Mouse (Mus musculus) intestine, embryonic 16.5 days (tissue): ENCODE data around the gene Ints1. TPM values are rescaled to one million over a fixed set of nuclear protein-coding genes. Genes with fewer than 3 reads are reported as not detected.

Source experiments
- ATAC-seq: fragments of 200-750 bp; cut with Nextera tagmentation; 2 replicates; pipeline ENCODE4 v1.8.0; 2017; ENCODE audit warnings: moderate TSS enrichment, moderate library complexity
- H3K27ac ChIP-seq: fragments of 300-500 bp; sonication (generic); 2 replicates; pipeline ENCODE4 v1.5.1; 2014; ENCODE audit warnings: mild to moderate bottlenecking, low read length
- H3K27me3 ChIP-seq: fragments of 300-500 bp; sonication (generic); replicated peaks from 2 replicates; pipeline ENCODE4 v1.6.1; 2014; ENCODE audit warnings: low read length, control low read depth, mixed read lengths; ENCODE audit not compliant: control insufficient read depth, insufficient read depth
- H3K36me3 ChIP-seq: fragments of 300-500 bp; sonication (generic); 2 replicates; pipeline ENCODE4 v1.6.1; 2014; ENCODE audit warnings: low read length, control low read depth; ENCODE audit not compliant: control insufficient read depth, insufficient read depth
- H3K4me1 ChIP-seq: fragments of 300-500 bp; sonication (generic); 2 replicates; pipeline ENCODE4 v1.6.1; 2014; ENCODE audit warnings: low read length, control low read depth, mixed read lengths; ENCODE audit not compliant: control insufficient read depth, insufficient read depth
- H3K4me2 ChIP-seq: fragments of 300-500 bp; sonication (generic); 2 replicates; pipeline ENCODE4 v1.6.1; 2014; ENCODE audit warnings: low read depth, low read length, control low read depth
- H3K4me3 ChIP-seq: fragments of 300-500 bp; sonication (generic); 2 replicates; pipeline ENCODE4 v1.5.1; 2014; ENCODE audit warnings: mild to moderate bottlenecking, low read length
- H3K9ac ChIP-seq: fragments of 300-500 bp; sonication (generic); 2 replicates; pipeline ENCODE4 v1.6.1; 2014; ENCODE audit warnings: low read depth, low read length
- H3K9me3 ChIP-seq: fragments of 300-500 bp; sonication (generic); 2 replicates; pipeline ENCODE4 v1.6.1; 2016; ENCODE audit warnings: low read length, control low read depth; ENCODE audit not compliant: control insufficient read depth
- WGBS: fragments of 180-500 bp; shearing (Covaris S2); extraction: QIAGEN DNeasy Blood & Tissue Kit; methylation state at CpG from one replicate; pipeline ENCODE4 v1.1.7; 2014; 5-methylcytosine and 5-hydroxymethylcytosine counted together
- polyA plus RNA-seq: library from polyadenylated mRNA; unstranded; fragments of >200 nt; fragmentation: Nextera tagmentation; extraction: Ambion mirVana; gene quantifications from 2 replicates; pipeline ENCODE4 v1.2.1, GENCODE M21; 2015

The Ints1 gene
- polyA plus RNA-seq, 1 experiment from 2014 or later = 18.8 TPM

DNA sequence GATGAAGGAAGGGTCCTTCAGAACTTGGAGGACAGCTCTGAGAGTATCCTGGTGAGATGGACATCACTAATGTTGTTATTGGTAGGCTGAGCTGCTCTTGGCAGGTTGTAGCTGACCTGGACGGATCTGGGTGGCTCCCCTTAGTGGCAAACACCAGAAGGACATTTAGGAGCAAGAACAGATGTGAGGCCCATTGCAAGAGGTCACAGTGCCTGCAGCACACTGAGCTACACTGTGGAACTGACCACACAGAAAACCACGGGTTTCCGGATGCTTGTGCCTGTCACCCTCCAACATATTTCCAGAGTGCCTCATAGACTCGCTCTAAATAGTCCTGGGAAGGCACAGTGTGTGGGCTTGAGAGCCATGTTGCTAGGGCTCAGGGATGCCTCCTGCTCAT is 14.0 kb upstream of the Ints1 start:
- no peak for ATAC-seq
- no peak overlapping the region for H3K27ac ChIP-seq
- H3K4me2 ChIP-seq = no peak overlapping the region
- H3K4me1 ChIP-seq = peaks cover 27% of the 10 kb centered on the region
- H3K9ac ChIP-seq = no peak overlapping the region
- 48% methylated on average over 4 of the region's 4 CpGs for WGBS
- no peak overlapping the region for H3K4me3 ChIP-seq
- H3K27me3 ChIP-seq = no peaks in the 10 kb centered on the region
- no peaks in the 10 kb centered on the region for H3K9me3 ChIP-seq
- no peaks in the 10 kb centered on the region for H3K36me3 ChIP-seq

DNA sequence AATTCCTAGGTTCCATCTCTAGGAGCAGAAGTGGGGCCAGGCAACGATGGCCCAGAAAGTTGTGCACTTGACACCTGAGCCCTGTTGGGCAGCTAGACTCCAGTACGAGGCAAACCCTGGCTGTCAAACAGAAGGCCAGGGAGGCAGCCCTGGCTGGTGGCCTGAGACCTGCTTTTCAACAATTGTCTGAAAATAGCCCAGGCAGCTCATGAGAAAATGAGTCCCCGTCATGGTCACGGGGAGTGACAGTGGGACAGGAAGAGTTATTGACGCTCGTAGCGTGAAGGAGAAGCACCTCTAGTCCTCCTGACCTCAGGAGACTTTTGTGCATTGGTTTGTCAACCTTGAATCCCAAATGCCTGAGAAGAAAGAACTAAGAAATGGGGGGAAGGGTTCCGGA is 5.9 kb upstream of the Ints1 start:
- Histone ChIP-seq H3K27ac (no peak overlapping the region), H3K36me3 (no peaks in the 10 kb centered on the region), H3K9ac (no peak overlapping the region), H3K4me2 (no peak overlapping the region), H3K9me3 (no peaks in the 10 kb centered on the region), H3K4me1 (no peaks in the 10 kb centered on the region), H3K4me3 (no peak overlapping the region), H3K27me3 (no peaks in the 10 kb centered on the region)
- WGBS = 85% methylated on average over 8 of the region's 8 CpGs
- ATAC-seq = no peak

DNA sequence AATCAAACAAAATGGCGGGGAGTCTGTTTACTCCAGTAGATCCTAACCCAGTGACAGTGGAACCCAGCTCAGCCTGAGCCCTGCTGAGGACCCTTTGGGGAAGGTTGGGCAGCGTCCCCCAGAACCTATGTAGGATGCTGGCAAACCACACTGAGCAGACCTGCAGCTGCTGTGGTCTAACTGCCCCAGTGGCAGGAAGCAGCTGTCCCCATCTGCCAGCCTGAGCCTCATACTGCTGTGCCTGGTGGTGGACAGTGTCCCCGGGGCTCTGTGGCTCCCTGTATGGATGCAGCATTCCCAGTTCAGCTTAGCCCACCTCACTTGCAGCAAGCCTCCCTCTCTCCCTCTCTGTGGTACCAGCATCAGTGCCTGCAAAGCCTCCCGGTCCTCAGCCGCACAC is 1.5 kb upstream of the Ints1 start:
- Histone ChIP-seq H3K9ac (no peak overlapping the region), H3K4me2 (no peak overlapping the region), H3K27me3 (no peaks in the 10 kb centered on the region), H3K9me3 (no peaks in the 10 kb centered on the region), H3K27ac (no peak overlapping the region), H3K36me3 (0 out of 2 replicates have a peak, but pooled peaks cover 6% of the 10 kb centered on the region), H3K4me3 (no peak overlapping the region), H3K4me1 (peaks cover 10% of the 10 kb centered on the region)
- ATAC-seq = no peak
- WGBS = 77% methylated on average over 5 of the region's 5 CpGs

DNA sequence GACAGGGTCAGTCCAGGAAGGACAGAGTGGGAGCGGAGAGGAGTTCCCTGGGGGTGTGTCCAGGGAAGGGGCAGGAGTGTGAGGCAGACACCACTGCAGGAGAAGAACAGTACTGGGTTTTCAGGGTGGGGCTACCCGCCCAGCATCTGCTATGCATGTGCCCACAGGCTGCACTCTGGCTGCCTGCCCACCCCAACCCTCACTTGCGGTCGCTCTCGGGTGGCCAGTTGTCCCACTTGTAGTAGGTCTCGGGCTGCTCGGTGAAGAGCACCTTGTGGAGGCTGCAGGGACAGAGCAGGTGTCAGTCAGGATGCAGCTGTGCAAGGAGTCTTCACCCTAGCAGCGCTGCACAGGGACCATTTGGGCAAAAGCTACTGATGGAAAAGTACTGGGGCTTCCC is 7.3 kb downstream of the Ints1 start:
- peaks cover 42% of the 10 kb centered on the region for H3K36me3 ChIP-seq

DNA sequence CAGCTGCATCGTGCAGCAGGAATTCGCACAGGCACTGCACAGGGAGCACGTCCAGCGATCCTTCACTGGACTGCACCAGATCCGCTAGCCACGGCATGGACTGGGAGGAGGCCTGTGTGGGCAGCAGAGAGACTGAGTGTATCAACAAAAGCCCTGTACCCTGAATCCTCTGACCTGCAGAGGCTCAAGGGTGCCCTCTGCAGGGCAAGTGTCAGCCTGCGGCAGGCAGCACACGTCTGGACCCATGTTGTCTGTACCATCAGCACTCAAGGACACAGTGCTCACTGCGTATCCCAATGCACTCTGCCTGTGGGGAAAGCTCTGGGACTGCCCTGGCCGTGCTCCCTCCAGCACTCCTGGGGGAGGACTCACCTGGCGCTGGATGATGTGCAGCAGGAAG is 11.2 kb downstream of the Ints1 start:
- Histone ChIP-seq H3K4me2 (no peak overlapping the region), H3K27me3 (no peaks in the 10 kb centered on the region), H3K9me3 (no peaks in the 10 kb centered on the region), H3K27ac (no peak overlapping the region), H3K4me1 (no peaks in the 10 kb centered on the region), H3K4me3 (no peak overlapping the region), H3K9ac (no peak overlapping the region), H3K36me3 (peaks cover 39% of the 10 kb centered on the region)
- ATAC-seq = peak; percentile 35; the same call in 1 of the 2 replicates
- 72% methylated on average over 11 of the region's 11 CpGs for WGBS

More for the DNA sequence above, 7.3 kb downstream of the Ints1 start:
- WGBS = 94% methylated on average over 8 of the region's 8 CpGs
- Histone ChIP-seq H3K4me3 (no peak overlapping the region), H3K9ac (no peak overlapping the region), H3K9me3 (no peaks in the 10 kb centered on the region), H3K4me2 (no peak overlapping the region), H3K4me1 (no peaks in the 10 kb centered on the region), H3K27ac (no peak overlapping the region), H3K27me3 (no peaks in the 10 kb centered on the region)
- ATAC-seq = no peak

DNA sequence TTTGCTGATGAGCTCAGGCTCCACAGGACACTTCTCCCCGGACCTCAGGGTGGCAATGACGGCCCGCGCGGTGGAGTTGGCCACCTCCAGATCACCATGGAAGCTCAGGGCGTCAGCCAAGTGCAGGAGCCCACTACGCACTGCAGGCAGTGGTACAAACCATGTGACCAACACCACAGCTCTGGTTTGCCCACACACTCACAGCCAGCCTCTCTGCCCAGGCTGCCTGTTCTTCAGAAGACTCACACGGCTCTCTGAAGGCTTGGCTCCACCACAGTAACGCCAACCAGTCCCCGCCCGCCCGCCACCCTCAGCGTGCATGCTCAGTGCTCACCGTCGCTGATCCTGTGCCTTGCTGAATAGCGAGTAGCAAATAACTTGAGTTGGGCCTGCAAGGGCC is 17.4 kb downstream of the Ints1 start:
- no peak overlapping the region for H3K4me2 ChIP-seq
- H3K27me3 ChIP-seq = no peaks in the 10 kb centered on the region
- no peak overlapping the region for H3K27ac ChIP-seq
- peaks cover 37% of the 10 kb centered on the region for H3K36me3 ChIP-seq
- H3K4me3 ChIP-seq = no peak overlapping the region
- H3K9me3 ChIP-seq = no peaks in the 10 kb centered on the region
- H3K4me1 ChIP-seq = no peaks in the 10 kb centered on the region
- no peak overlapping the region for H3K9ac ChIP-seq
- ATAC-seq = no peak
- 88% methylated on average over 16 of the region's 16 CpGs for WGBS

- no peak overlapping the region for H3K27ac ChIP-seq
- no peaks in the 10 kb centered on the region for H3K4me1 ChIP-seq
- WGBS = 95% methylated on average over 2 of the region's 2 CpGs
These were observed 18.9 kb downstream of the Ints1 start for GRCm38 (mm10) chr5:139756586-139756985.

GRCm38 (mm10) chr5:139756135-139756534 is 19.3 kb downstream of the Ints1 start:
- H3K4me3 ChIP-seq = no peak overlapping the region
- no peaks in the 10 kb centered on the region for H3K9me3 ChIP-seq
- H3K4me1 ChIP-seq = no peaks in the 10 kb centered on the region
- ATAC-seq = no peak
- H3K27ac ChIP-seq = no peak overlapping the region
- H3K4me2 ChIP-seq = no peak overlapping the region
- no peak overlapping the region for H3K9ac ChIP-seq
- peaks cover 36% of the 10 kb centered on the region for H3K36me3 ChIP-seq
- H3K27me3 ChIP-seq = no peaks in the 10 kb centered on the region
- WGBS = 87% methylated on average over 12 of the region's 12 CpGs

More at GRCm38 (mm10) chr5:139756586-139756985, 18.9 kb downstream of the Ints1 start:
- H3K9ac ChIP-seq = no peak overlapping the region
- H3K4me2 ChIP-seq = no peak overlapping the region
- no peak for ATAC-seq
- H3K9me3 ChIP-seq = no peaks in the 10 kb centered on the region
- H3K36me3 ChIP-seq = peaks cover 34% of the 10 kb centered on the region
- no peaks in the 10 kb centered on the region for H3K27me3 ChIP-seq
- no peak overlapping the region for H3K4me3 ChIP-seq

DNA sequence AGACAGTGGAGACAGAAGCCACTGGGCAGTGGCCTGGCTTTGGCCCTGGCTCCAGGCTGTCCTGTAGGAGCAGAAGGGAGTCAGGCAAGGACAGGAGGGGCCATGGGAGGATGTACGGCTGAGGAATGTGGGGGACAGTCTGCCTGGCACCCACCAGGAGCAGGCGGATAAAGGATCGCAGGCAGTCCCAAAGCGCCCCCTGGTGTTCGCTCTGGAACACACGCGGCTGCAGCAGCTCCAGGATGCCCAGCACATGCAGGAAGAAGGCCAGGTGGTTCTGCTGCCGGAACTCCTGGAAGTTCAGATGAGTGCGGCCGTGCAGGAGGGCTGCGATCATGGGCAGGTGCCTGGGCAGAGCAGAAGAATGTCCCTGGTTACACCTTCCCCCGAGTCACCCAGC is 20.7 kb downstream of the Ints1 start:
- WGBS = 25% methylated on average over 12 of the region's 12 CpGs

DNA sequence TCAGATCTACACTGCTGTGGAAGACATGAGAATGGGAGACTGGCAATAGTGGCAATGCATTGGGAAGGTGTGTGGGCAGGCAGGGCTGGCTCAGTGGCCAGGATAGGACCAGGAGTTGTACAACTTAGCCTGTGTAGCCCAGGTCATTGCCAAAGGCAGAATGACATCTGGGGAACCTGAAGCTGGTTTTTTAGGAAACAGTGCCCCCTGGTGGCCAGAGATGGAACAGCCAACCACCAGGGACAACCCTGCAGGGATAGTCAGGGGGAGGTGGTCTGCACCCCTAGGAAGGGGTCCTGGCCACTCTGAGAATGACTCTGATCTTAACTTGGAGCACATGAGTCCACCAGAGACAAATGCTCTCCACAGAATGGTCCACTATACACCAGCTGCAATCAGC is 24.9 kb downstream of the Ints1 start:
- Histone ChIP-seq H3K27ac (no peak overlapping the region), H3K4me1 (no peaks in the 10 kb centered on the region), H3K4me2 (no peak overlapping the region), H3K9ac (no peak overlapping the region), H3K27me3 (no peaks in the 10 kb centered on the region), H3K36me3 (peaks cover 19% of the 10 kb centered on the region), H3K4me3 (no peak overlapping the region), H3K9me3 (no peaks in the 10 kb centered on the region)
- ATAC-seq = 0 out of 2 replicates have a peak, but pooled peaks have one; percentile 10

More for the DNA sequence above, 20.7 kb downstream of the Ints1 start:
- H3K4me1 ChIP-seq = no peaks in the 10 kb centered on the region
- H3K27me3 ChIP-seq = no peaks in the 10 kb centered on the region
- H3K27ac ChIP-seq = no peak overlapping the region
- ATAC-seq = no peak; the same call in 1 of the 2 replicates
- H3K9me3 ChIP-seq = no peaks in the 10 kb centered on the region
- H3K9ac ChIP-seq = no peak overlapping the region
- H3K4me3 ChIP-seq = no peak overlapping the region
- peaks cover 28% of the 10 kb centered on the region for H3K36me3 ChIP-seq
- H3K4me2 ChIP-seq = no peak overlapping the region
